Mouse (Mus musculus): ENCODE measurements around the gene Apoo. TPM values are rescaled to one million over a fixed set of nuclear protein-coding genes. Genes with fewer than 3 reads are reported as not detected.

The Apoo gene
- 1.8 and 3.1 TPM in 2 replicates for polyA plus RNA-seq (2012; rRNA removed)

GRCm38 (mm10) chrX:94366670-94367241 lies at the start of gene Apoo, which contains the start of gene Fam90a1b:
Apoo (plus strand) TSS chrX:94367117.
Fam90a1b (minus strand) TSS chrX:94366777.

Other genes starting within 250 kb of the Apoo start
- gene Zfx, start 243.4 kb upstream of the Apoo start, polyA plus RNA-seq (2012; rRNA removed), result 0.34 and 0.62 TPM in 2 replicates
- gene Eif2s3x, start 154.3 kb upstream of the Apoo start, polyA plus RNA-seq (2012; rRNA removed), result 6.2 and 9.1 TPM in 2 replicates
- gene Klhl15, start 132.5 kb upstream of the Apoo start, polyA plus RNA-seq (2012; rRNA removed), result 3.4 and 6.7 TPM in 2 replicates
- not detected in 2 replicates for gene Fam90a1b, start 340 bp upstream of the Apoo start, polyA plus RNA-seq (2012; rRNA removed)
- 53.3 and 55.4 TPM in 2 replicates for gene Maged1, start 175.0 kb downstream of the Apoo start, polyA plus RNA-seq (2012; rRNA removed)

All from stomach, adult 2 months (tissue).